Mouse (Mus musculus) left cerebral cortex, adult 2 months (tissue): ENCODE results near the gene Vkorc1. TPM values are rescaled to one million over a fixed set of nuclear protein-coding genes. Genes with fewer than 3 reads are reported as not detected.
A peak's percentile ranks its signal among the peaks of the same experiment; 100 is the strongest.

Source experiments
- DNase-seq, 2 experiments: peaks; one replicate each; pipeline ENCODE4 v3.0.0; 2021 to 2022; ENCODE audit warnings: low spot score in 2 of 2, mixed read lengths in 1 of 2; ENCODE audit errors: extremely low spot score in 1 of 2
- H3K27ac ChIP-seq: fragments of 200-600 bp; 2 replicates; pipeline ENCODE4 v1.8.1; 2022
- H3K4me3 ChIP-seq: fragments of 200-600 bp; 2 replicates; pipeline ENCODE4 v1.8.1; 2022
- CTCF ChIP-seq: fragments of 200-600 bp; IDR thresholded peaks from 2 replicates; pipeline ENCODE4 v1.8.1; 2022; ENCODE audit warnings: antibody characterized with exemption, mild to moderate bottlenecking, moderate library complexity
- intact Hi-C: fragments of 180-260 bp; cut with DNase I; formaldehyde crosslinking; loops from one replicate; pipeline ENCODE4 v1.15.1; 2025
- total RNA-seq, 2 experiments: library from RNA; stranded (reverse); gene quantifications; 2 replicates each; pipeline ENCODE4 v1.2.3; 2021

Vkorc1 gene
- total RNA-seq, 2 experiments from 2014 or later: 22.0 to 23.4 TPM

DNA sequence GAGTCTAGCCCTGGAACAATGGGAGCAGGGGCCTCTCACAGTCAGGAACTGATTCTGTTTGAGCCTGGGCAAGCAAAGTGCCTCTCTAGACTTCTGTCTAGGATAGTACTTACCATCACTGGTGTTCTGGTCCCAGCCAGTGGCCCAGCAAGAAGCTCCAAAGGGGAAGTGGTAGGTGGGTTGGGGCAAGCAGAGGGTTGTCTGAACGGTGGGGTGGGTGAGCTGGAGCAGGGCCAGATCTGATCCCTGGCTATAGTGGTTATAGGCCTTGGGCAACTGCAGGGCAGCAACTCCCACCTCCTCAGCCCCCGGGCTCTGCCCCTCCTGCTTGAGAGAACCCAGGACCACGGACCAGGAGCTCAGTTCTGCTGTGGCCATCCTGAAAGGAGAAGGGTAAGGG lies 6.6 kb downstream of the Vkorc1 start:
- DNase-seq: no peak
- intact Hi-C loops: no loop called here
- no peak overlapping the region for H3K27ac ChIP-seq
- TF ChIP-seq CTCF: no peak
- no peak overlapping the region for H3K4me3 ChIP-seq

DNA sequence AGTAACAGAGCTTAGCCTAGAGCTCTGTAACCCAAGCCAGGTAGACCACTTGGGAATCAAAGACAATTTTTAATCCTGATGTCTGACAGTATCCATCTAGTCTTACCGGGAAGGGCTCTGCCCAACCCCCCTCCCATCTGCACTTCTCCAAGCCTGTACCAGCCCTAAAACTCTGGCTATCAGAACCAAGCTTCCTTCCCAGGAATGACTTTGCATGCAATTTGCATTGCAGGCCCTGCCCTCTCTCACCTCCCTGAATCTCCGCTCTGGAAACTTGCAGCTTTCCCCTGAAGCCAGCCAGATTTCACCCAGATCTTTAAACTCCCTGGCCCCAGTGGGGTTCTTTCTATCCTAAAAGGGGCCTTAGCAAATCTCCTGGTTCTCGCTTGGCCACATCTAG lies 7.6 kb downstream of the Vkorc1 start:
- no peak for DNase-seq
- H3K4me3 ChIP-seq: no peak overlapping the region
- TF ChIP-seq CTCF: no peak
- no peak overlapping the region for H3K27ac ChIP-seq
- intact Hi-C loops: no loop called here

DNA sequence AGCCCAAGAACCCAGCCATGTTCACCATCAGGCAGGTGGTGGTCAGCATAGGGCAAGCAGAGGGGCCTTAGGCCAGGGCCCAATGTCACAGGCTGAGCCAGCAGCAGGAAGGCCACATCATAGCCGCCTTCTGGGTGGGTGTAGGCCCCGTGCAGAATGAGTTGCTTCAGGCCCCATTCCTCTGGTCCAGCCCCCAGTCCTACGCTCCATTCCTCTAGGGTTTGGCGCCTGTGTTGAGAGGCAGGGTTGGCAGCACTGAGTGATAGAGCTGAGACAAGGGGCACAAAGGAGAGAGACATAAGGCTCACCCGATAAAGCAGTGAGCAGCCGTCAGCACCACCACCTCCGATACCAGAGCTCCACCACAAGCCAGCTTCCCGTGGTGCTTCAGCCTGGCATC lies 8.2 kb downstream of the Vkorc1 start:
- H3K4me3 ChIP-seq: no peak overlapping the region

DNA sequence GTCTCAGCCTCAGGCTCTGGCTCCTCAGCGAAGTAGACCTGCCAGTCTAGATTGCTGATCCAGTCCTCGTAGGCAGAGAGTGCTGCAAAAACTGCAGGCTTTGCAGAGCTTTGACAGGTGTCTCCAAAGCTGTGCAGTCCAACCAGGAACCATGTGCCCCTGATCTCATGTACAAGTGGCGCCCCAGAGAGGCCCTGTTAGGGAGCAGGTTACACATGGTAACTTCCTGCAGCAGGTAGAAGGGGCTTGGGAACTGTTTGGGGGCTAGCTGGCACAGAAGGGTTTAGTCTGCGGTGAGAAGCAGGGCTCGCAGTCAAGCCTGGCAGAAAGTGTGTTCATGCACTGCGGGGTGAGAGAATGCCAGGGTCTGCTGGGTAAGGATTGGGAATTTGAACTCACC lies 8.9 kb downstream of the Vkorc1 start:
- intact Hi-C loops: no loop called here
- Histone ChIP-seq H3K4me3 (no peak overlapping the region), H3K27ac (no peak overlapping the region)
- no peak for DNase-seq
- TF ChIP-seq CTCF: no peak

More for the DNA sequence above, 8.2 kb downstream of the Vkorc1 start:
- H3K27ac ChIP-seq: no peak overlapping the region
- no peak for TF ChIP-seq CTCF
- intact Hi-C loops: no loop called here
- DNase-seq: no peak

DNA sequence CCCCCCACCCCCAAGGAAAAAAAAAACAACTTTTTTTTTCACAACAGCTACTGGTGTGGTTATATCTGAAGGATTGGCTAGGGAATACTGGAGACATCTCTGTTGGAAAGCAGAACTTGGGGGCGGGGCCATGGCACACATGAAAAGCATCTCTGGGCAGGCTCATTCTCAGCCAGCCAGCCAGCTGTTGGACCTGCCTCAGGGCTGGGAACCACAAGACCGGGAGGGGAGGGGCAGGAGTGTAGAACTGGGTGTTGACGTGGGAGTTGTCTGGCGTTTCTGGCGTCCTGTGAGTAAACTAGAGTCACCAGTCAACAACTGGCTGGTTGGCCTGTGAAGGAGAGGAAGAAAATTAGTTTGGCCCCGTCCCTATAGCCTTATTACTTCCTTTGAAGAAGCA lies 9.5 kb downstream of the Vkorc1 start:
- Histone ChIP-seq H3K27ac (no peak overlapping the region), H3K4me3 (no peak overlapping the region)
- intact Hi-C loops: no loop called here
- no peak for TF ChIP-seq CTCF
- peak in 1 of 2 experiments; percentile 36 for DNase-seq

DNA sequence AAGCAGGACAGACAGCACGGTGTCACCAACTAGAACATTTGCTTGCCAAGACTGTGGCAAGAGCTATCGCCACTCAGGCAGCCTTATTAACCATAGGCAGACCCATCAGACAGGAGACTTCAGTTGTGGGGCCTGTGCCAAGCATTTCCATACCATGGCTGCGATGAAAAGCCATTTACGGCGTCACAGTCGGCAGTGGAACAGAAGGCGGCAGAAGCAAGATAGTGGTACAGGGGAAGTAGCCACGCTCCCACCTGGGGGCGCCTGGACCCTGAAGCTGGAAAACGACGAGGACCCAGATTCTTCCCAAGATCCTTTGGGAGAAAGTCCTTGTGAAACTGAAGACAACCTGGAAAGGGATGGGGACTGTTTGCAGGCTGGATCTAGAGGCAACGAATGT lies 15.0 kb downstream of the Vkorc1 start:
- no peak for TF ChIP-seq CTCF
- intact Hi-C loops: no loop called here

DNA sequence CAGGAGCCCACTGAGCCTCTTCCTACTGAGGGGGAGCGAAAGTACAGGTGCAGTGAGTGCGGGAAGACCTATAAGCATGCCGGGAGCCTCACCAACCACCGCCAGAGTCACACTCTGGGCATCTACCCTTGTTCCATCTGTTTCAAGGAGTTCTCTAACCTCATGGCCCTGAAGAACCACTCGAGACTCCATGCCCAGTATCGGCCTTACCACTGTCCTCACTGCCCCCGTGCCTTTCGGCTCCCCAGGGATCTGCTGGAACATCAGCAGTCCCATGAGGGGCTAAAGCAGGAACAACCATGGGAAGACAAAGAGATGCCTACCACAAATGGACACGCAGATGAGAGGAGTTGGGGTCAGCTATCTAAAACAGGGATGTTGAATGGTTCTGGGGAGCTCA lies 16.1 kb downstream of the Vkorc1 start:
- no peak for DNase-seq
- no peak for TF ChIP-seq CTCF
- intact Hi-C loops: loop anchor here (2.0 to 5.0 kb wide), 2 partner anchors 14 to 57 kb away; partner anchors contain the start of genes Stx1b and Stx4a
- Histone ChIP-seq H3K27ac (no peak overlapping the region), H3K4me3 (no peak overlapping the region)

More for the DNA sequence above, 15.0 kb downstream of the Vkorc1 start:
- Histone ChIP-seq H3K27ac (no peak overlapping the region), H3K4me3 (no peak overlapping the region)
- DNase-seq: no peak

DNA sequence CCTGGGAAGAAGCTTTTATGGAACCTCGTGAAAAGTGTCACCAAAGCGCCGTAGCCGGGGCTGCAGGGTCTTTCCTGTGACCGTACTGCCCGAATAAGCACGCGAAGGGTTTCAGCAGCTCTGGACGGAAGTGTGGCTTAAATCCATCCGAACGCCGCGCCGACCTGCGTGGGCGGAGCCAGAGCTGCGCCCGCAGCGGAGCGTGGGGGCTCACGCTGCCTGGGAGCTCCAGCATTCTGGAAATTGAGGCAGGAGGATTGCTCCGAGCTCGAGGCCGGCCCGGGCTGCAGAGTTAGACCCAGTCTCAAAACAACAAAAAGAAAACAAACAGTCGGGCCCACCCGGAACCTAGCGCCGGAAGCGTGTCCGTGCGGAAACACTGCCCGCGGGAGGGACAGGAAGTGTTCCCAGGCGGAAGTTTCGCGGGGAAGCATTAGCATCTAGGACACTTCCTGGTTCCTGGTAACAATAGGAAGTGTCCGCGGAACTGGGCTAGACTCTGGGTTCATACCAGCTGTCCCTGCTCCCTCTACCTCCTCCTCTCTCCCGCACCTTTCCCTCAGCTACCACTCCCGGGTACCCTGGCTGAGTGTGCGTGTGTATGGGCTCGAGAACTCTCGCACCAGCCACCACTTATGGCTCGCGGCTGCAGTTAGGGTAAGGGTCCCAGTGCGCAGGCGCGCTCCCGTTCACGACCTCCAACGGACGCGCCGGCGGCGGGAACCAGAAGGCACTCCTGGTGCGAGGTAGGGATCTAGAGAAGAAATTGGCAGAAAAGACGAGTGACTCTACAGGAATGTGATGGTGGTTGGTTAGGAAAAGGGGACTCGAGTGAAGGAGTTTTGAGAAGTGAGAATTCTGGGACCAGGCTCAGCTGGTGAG lies 18.7 kb downstream of the Vkorc1 start, which contains the start of gene Zfp668:
Gene Zfp668 (minus strand): TSS at position 362 of the 882 bp plus-strand sequence.
- peak; percentile 87 to 89 for DNase-seq
- intact Hi-C loops: loop anchor here (2.0 to 5.0 kb wide), 2 partner anchors 36 to 54 kb away; partner anchors contain the start of genes Kat8, Stx1b and Stx4a
- H3K27ac ChIP-seq: peak within 1 kb of the TSS; percentile 99
- H3K4me3 ChIP-seq: peak within 1 kb of the TSS; percentile 68
- TF ChIP-seq CTCF: no peak

DNA sequence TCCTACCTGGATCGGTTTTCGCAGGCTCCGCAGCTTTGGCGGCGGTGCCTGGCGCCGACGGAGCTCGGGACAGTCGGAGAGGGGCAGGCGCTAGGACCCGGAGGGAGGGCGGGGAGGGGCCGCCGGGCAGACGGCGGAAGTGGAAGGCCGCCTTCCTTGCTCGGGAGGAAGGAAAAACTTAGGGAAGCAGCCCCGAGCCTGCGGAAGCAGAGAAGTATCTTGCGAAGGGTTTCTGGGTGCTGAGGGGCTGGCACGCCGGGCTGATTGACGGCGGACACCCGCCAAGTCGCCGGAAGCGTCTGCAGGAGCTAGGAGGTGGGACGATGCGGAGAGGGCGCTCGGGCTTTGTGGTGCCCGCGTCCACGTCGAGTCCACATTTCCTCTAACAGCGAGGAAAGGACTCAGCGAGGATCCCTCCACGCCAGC lies 19.4 kb downstream of the Vkorc1 start, which contains the start of gene Zfp646:
Gene Zfp646 (plus strand): TSS at position 181 of the 426 bp plus-strand sequence.
- peak; percentile 71 to 74 for DNase-seq
- H3K4me3 ChIP-seq: peak within 1 kb of the TSS; percentile 68
- intact Hi-C loops: loop anchor here (2.0 to 5.0 kb wide), 2 partner anchors 37 to 54 kb away; partner anchors contain the start of genes Kat8, Stx1b and Stx4a
- H3K27ac ChIP-seq: peak within 1 kb of the TSS; percentile 99
- TF ChIP-seq CTCF: no peak

DNA sequence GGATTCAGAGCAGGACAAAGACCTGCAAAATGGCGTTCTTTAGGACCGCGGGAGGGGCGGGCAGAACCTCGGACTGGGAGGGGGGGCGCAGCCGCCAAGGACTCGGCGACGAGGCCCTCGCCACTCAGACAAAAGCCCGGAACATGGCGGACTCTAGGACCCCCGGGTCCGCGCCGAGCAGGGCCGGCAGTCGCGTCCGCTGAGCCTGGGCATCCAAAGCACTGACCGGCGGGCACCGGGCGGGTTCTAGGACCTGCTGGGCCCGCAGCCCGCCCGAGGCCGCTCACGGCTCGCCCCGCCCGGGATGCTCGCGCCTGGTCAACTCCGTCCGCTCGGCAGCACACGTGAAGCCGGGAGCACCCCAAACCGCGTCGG lies 19.8 kb downstream of the Vkorc1 start:
- no peak for TF ChIP-seq CTCF
- intact Hi-C loops: loop anchor here (1.0 to 5.0 kb wide), 4 partner anchors 34 to 75 kb away; partner anchors contain the start of genes Hsd3b7, Kat8, Stx1b and Stx4a
- H3K27ac ChIP-seq: peak overlapping the region; percentile 99
- peak overlapping the region; percentile 68 for H3K4me3 ChIP-seq
- peak; percentile 93 to 94 for DNase-seq

DNA sequence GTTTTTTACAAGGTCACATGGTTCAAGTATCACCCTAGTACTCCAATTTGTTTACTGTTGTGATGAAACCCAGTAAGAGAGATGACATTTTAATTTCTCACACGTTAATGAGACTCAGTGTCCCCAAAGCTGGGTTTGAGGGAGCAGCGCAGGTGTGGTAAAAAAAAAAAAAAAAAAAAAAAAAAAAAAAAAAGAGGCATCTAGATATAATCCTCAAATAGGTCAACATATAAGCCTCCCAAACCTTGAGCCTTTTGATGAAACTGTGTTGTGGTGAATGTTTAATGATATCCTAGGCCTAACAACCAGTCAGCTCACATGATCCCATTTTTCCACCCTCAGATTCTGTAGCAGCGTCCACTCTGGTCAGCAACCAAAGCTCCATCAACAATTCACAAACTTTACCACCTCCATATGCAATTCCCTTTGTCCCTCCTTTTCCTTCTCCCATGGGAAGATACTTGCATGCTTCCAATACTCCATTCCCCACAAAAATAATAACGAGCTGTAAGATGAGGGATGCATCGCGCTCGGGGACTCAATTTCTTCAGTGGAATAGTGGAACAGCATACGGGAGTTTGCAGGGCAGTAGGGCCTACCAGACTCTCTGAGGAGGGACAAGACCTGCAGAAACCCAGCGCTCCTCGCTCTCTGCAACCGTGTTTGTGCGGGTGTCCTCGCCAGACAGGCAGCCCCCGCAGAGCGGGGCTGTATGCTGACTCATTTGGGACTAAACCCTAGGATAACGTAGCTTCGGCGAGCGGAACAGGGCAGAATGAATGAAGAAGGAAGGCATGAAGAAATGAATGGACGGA lies 20.4 kb downstream of the Vkorc1 start:
- no peak for TF ChIP-seq CTCF
- Histone ChIP-seq H3K4me3 (peak overlapping the region; percentile 68), H3K27ac (peak overlapping the region; percentile 99)
- intact Hi-C loops: loop anchor here (1.0 to 5.0 kb wide), 3 partner anchors 34 to 75 kb away; partner anchors contain the start of genes Hsd3b7, Stx1b and Stx4a
- no peak for DNase-seq
